Mouse (Mus musculus): ENCODE measurements at regions not wholly inside any gene's neighbourhood (a gene's known extent, or its start where the extent isn't known, plus 50 kb on each side); places are given as distances from the start of the nearest gene placed in this dataset.

- TF ChIP-seq TCF3 (IDR thresholded peaks at IDR 0.05; ENCODE audit: insufficient read length, low read depth): no peak
- no peak for TF ChIP-seq MYOG (IDR thresholded peaks at IDR 0.05; ENCODE audit: control insufficient read depth in 1 of 3, insufficient read depth in 1 of 3, insufficient read length in 2 of 3, low read depth in 2 of 3)
- TF ChIP-seq POLR2A (IDR thresholded peaks at IDR 0.05; ENCODE audit: insufficient read length, low read depth): no peak
- no peak for TF ChIP-seq TCF12 (IDR thresholded peaks at IDR 0.05; ENCODE audit: insufficient read depth, poor library complexity, severe bottlenecking)
- TF ChIP-seq E2F4 (IDR thresholded peaks at IDR 0.05; ENCODE audit: insufficient read depth): no peak
- TF ChIP-seq SRF (IDR thresholded peaks at IDR 0.05; ENCODE audit: control insufficient read depth, insufficient read length, low read depth): no peak
- no peak for TF ChIP-seq MAX (IDR thresholded peaks at IDR 0.05; ENCODE audit: low read depth)
- no peak for TF ChIP-seq USF1 (IDR thresholded peaks at IDR 0.05; ENCODE audit: low read depth)
- no peak for TF ChIP-seq POLR2AphosphoS2 (IDR thresholded peaks at IDR 0.05; ENCODE audit: insufficient read length, low read depth)
- no peak for TF ChIP-seq MYOD1 (IDR thresholded peaks at IDR 0.05; ENCODE audit: control insufficient read depth in 1 of 3, insufficient read length in 2 of 3, low read depth in 2 of 3)
- no peak for TF ChIP-seq REST (IDR thresholded peaks at IDR 0.05; ENCODE audit: insufficient read depth, insufficient read length)
- TF ChIP-seq CEBPB (IDR thresholded peaks at IDR 0.05; ENCODE audit: insufficient read depth, poor library complexity, severe bottlenecking): no peak
- no peak overlapping the region for H3K4me3 ChIP-seq
- no peak overlapping the region for H3K4me2 ChIP-seq (ENCODE audit: low read depth)
- no peaks in the 10 kb centered on the region for H3K79me2 ChIP-seq (ENCODE audit: control insufficient read depth, insufficient read depth)
- H3K36me3 ChIP-seq (ENCODE audit: control insufficient read depth, insufficient read depth): no peaks in the 10 kb centered on the region
- H3K27me3 ChIP-seq (ENCODE audit: control insufficient read depth, insufficient read depth, insufficient read length): no peaks in the 10 kb centered on the region
- no peak overlapping the region for H3ac ChIP-seq (ENCODE audit: control insufficient read depth, insufficient read length)
Observed at GRCm38 (mm10) chr2:171799351-171799750, 243.9 kb downstream of the Cbln4 start.

DNA sequence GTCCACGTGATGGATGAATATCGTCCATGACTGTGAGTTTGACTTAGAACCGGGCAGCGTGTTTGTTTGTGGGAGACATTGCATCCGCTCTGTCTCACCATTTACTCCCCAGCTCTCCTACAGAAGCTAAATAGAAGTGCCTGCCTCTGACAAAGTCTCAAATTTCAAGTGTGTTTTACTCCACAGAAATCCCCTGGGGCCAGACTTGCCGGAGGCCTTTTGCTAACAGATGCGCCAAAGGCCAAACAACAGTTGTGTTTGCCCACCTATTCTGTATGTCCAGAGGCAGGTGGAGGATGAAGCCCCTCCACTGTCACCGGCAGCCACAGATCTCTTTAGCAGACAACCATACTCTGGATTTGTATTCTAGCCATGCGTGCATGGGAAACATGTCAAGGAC, 252.6 kb downstream of the Cbln4 start:
- TF ChIP-seq MAX (IDR thresholded peaks at IDR 0.05; ENCODE audit: low read depth) (no peak), MYOG (IDR thresholded peaks at IDR 0.05; ENCODE audit: control insufficient read depth in 1 of 3, insufficient read depth in 1 of 3, insufficient read length in 2 of 3, low read depth in 2 of 3) (no peak), CEBPB (IDR thresholded peaks at IDR 0.05; ENCODE audit: insufficient read depth, poor library complexity, severe bottlenecking) (no peak)
- H3K4me3 ChIP-seq: no peak overlapping the region
- no peak overlapping the region for H3K4me2 ChIP-seq (ENCODE audit: low read depth)

GRCm38 (mm10) chr2:171766193-171766930, 276.9 kb downstream of the Cbln4 start:
- Histone ChIP-seq H3ac (ENCODE audit: control insufficient read depth, insufficient read length) (no peak overlapping the region), H3K27me3 (ENCODE audit: control insufficient read depth, insufficient read depth, insufficient read length) (no peaks in the 10 kb centered on the region), H3K36me3 (ENCODE audit: control insufficient read depth, insufficient read depth) (no peaks in the 10 kb centered on the region), H3K4me3 (no peak overlapping the region), H3K4me2 (ENCODE audit: low read depth) (no peak overlapping the region), H3K79me2 (ENCODE audit: control insufficient read depth, insufficient read depth) (no peaks in the 10 kb centered on the region)
- TF ChIP-seq POLR2AphosphoS2 (IDR thresholded peaks at IDR 0.05; ENCODE audit: insufficient read length, low read depth) (no peak), TCF12 (IDR thresholded peaks at IDR 0.05; ENCODE audit: insufficient read depth, poor library complexity, severe bottlenecking) (no peak), TCF3 (IDR thresholded peaks at IDR 0.05; ENCODE audit: insufficient read length, low read depth) (no peak), MAX (IDR thresholded peaks at IDR 0.05; ENCODE audit: low read depth) (no peak), E2F4 (IDR thresholded peaks at IDR 0.05; ENCODE audit: insufficient read depth) (no peak), CEBPB (IDR thresholded peaks at IDR 0.05; ENCODE audit: insufficient read depth, poor library complexity, severe bottlenecking) (no peak), SRF (IDR thresholded peaks at IDR 0.05; ENCODE audit: control insufficient read depth, insufficient read length, low read depth) (no peak), USF1 (IDR thresholded peaks at IDR 0.05; ENCODE audit: low read depth) (no peak), MYOD1 (IDR thresholded peaks at IDR 0.05; ENCODE audit: control insufficient read depth in 1 of 3, insufficient read length in 2 of 3, low read depth in 2 of 3) (no peak), MYOG (IDR thresholded peaks at IDR 0.05; ENCODE audit: control insufficient read depth in 1 of 3, insufficient read depth in 1 of 3, insufficient read length in 2 of 3, low read depth in 2 of 3) (no peak), REST (IDR thresholded peaks at IDR 0.05; ENCODE audit: insufficient read depth, insufficient read length) (no peak)

More for the DNA sequence above, 252.6 kb downstream of the Cbln4 start:
- H3ac ChIP-seq (ENCODE audit: control insufficient read depth, insufficient read length): no peak overlapping the region
- H3K27me3 ChIP-seq (ENCODE audit: control insufficient read depth, insufficient read depth, insufficient read length): no peaks in the 10 kb centered on the region
- H3K36me3 ChIP-seq (ENCODE audit: control insufficient read depth, insufficient read depth): no peaks in the 10 kb centered on the region
- H3K79me2 ChIP-seq (ENCODE audit: control insufficient read depth, insufficient read depth): no peaks in the 10 kb centered on the region

GRCm38 (mm10) chr2:171765071-171765470, 278.2 kb downstream of the Cbln4 start:
- no peaks in the 10 kb centered on the region for H3K27me3 ChIP-seq (ENCODE audit: control insufficient read depth, insufficient read depth, insufficient read length)
- no peaks in the 10 kb centered on the region for H3K79me2 ChIP-seq (ENCODE audit: control insufficient read depth, insufficient read depth)
- H3K4me2 ChIP-seq (ENCODE audit: low read depth): no peak overlapping the region
- H3ac ChIP-seq (ENCODE audit: control insufficient read depth, insufficient read length): no peak overlapping the region
- TF ChIP-seq SRF (IDR thresholded peaks at IDR 0.05; ENCODE audit: control insufficient read depth, insufficient read length, low read depth): no peak
- no peak for TF ChIP-seq REST (IDR thresholded peaks at IDR 0.05; ENCODE audit: insufficient read depth, insufficient read length)
- no peak for TF ChIP-seq E2F4 (IDR thresholded peaks at IDR 0.05; ENCODE audit: insufficient read depth)
- TF ChIP-seq POLR2A (IDR thresholded peaks at IDR 0.05; ENCODE audit: insufficient read length, low read depth): no peak
- no peak for TF ChIP-seq USF1 (IDR thresholded peaks at IDR 0.05; ENCODE audit: low read depth)
- TF ChIP-seq CEBPB (IDR thresholded peaks at IDR 0.05; ENCODE audit: insufficient read depth, poor library complexity, severe bottlenecking): no peak
- TF ChIP-seq MYOG (IDR thresholded peaks at IDR 0.05; ENCODE audit: control insufficient read depth in 1 of 3, insufficient read depth in 1 of 3, insufficient read length in 2 of 3, low read depth in 2 of 3): no peak
- no peak for TF ChIP-seq TCF12 (IDR thresholded peaks at IDR 0.05; ENCODE audit: insufficient read depth, poor library complexity, severe bottlenecking)
- no peak for TF ChIP-seq POLR2AphosphoS2 (IDR thresholded peaks at IDR 0.05; ENCODE audit: insufficient read length, low read depth)
- no peak for TF ChIP-seq TCF3 (IDR thresholded peaks at IDR 0.05; ENCODE audit: insufficient read length, low read depth)
- no peak for TF ChIP-seq MAX (IDR thresholded peaks at IDR 0.05; ENCODE audit: low read depth)
- TF ChIP-seq MYOD1 (IDR thresholded peaks at IDR 0.05; ENCODE audit: control insufficient read depth in 1 of 3, insufficient read length in 2 of 3, low read depth in 2 of 3): no peak
- H3K4me3 ChIP-seq: no peak overlapping the region
- no peaks in the 10 kb centered on the region for H3K36me3 ChIP-seq (ENCODE audit: control insufficient read depth, insufficient read depth)

All from myocyte (in vitro differentiated cells).